Mouse (Mus musculus): Measurements from ENCODE around the gene Slc18a2. TPM values are rescaled to one million over a fixed set of nuclear protein-coding genes. Genes with fewer than 3 reads are reported as not detected.

The Slc18a2 gene
- polyA plus RNA-seq, 1 experiment from 2014 or later, result 13.3 TPM

DNA sequence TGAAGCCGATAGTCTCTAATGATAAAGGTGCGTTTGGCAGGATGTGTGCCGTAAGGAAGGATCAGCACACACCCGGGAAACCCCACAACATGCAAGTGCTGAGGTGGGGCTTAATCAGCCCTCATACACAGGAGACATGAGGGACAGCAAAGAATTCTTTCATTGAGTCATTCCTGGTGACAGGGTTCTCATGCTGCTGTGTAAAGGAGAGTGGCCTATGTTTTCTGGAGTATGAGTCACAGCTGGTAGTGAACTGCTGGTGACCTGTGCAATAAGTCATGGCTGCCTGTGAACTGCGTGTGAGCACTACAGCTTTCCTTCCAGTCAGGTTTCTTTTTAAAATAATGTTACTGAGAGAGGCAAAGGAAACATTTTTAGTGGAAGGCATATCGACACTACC is 29.1 kb downstream of the Slc18a2 start:
- H3K27ac ChIP-seq (ENCODE audit: low read depth), result no peak overlapping the region
- H3K27me3 ChIP-seq (replicated peaks; ENCODE audit: control insufficient read depth, insufficient read depth, low read length), result no peaks in the 10 kb centered on the region
- no peaks in the 10 kb centered on the region for H3K36me3 ChIP-seq (ENCODE audit: control insufficient read depth, insufficient read depth, low read length)
- 76% methylated on average over 6 of the region's 6 CpGs for WGBS
- H3K4me1 ChIP-seq (replicated peaks; ENCODE audit: control insufficient read depth, insufficient read depth, low read length), result no peaks in the 10 kb centered on the region
- ATAC-seq (replicated peaks; ENCODE audit: low FRiP score, low TSS enrichment, low read depth) (no peak), DNase-seq (ENCODE audit: low spot score) (no peak)
- no peaks in the 10 kb centered on the region for H3K9me3 ChIP-seq (ENCODE audit: control insufficient read depth, low read length)
- H3K4me2 ChIP-seq (ENCODE audit: low read length), result no peak overlapping the region
- H3K4me3 ChIP-seq (ENCODE audit: low read depth, low read length), result no peak overlapping the region
- no peak overlapping the region for H3K9ac ChIP-seq (ENCODE audit: low read length)

DNA sequence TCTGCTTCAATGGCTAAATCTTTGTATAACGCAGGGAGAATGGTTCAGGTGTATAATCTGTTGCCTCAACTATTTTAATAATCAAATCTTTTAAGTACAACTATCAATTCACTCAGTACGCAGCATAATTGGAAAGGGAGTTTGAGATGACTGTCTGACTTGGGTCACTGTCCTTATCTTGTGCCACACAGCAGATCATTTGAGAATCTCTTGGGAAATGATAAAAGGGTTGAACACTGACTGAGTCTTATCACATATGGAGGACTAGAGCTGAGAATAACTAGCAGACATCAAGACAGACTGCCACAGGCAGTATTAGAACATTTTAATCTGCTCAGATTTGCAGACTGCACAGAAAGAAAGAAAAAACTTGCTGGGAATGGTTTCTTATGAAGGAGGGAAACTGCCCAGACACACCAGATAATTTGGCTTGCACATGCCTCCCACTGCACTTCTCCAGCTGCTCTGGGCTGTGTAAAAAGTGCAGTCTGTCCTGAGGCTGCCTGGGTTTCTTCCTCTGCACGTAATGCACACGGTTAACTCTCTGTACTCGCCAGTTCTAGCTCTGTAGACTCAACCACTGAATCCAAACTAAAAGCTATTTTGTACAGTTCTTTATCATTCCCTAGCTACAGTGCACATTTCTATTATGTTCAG is 31.6 kb downstream of the Slc18a2 start:
- Histone ChIP-seq H3K9ac (ENCODE audit: low read length) (no peak overlapping the region), H3K4me3 (ENCODE audit: low read depth, low read length) (no peak overlapping the region), H3K36me3 (ENCODE audit: control insufficient read depth, insufficient read depth, low read length) (no peaks in the 10 kb centered on the region), H3K4me1 (replicated peaks; ENCODE audit: control insufficient read depth, insufficient read depth, low read length) (peaks cover 6% of the 10 kb centered on the region; the same call in 1 of the 2 replicates), H3K27ac (ENCODE audit: low read depth) (no peak overlapping the region), H3K9me3 (ENCODE audit: control insufficient read depth, low read length) (no peaks in the 10 kb centered on the region), H3K4me2 (ENCODE audit: low read length) (no peak overlapping the region), H3K27me3 (replicated peaks; ENCODE audit: control insufficient read depth, insufficient read depth, low read length) (no peaks in the 10 kb centered on the region)
- DNase-seq (ENCODE audit: low spot score), result no peak
- no peak for ATAC-seq (replicated peaks; ENCODE audit: low FRiP score, low TSS enrichment, low read depth)
- WGBS, result 75% methylated on average over 5 of the region's 5 CpGs

DNA sequence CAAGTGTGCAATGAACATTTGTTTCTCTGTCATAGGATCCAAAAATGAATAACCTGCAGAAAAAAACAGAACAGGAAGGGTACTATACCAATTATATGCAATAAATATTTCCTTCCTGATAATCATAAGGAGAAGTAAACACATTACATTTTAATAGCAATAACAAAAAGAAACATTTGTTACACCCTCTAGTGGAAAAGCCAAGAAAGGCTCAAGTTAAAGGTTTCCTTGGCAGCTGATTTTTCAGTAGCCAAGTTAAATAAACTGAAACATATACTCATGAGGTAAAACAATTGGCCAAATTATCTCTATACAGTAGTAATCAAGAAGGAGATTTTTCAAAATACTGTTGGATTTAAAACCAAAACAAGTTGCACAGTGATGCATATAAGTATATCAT is 54.6 kb downstream of the Slc18a2 start:
- Histone ChIP-seq H3K36me3 (ENCODE audit: control insufficient read depth, insufficient read depth, low read length) (no peaks in the 10 kb centered on the region), H3K4me2 (ENCODE audit: low read length) (no peak overlapping the region), H3K9me3 (ENCODE audit: control insufficient read depth, low read length) (no peaks in the 10 kb centered on the region), H3K27me3 (replicated peaks; ENCODE audit: control insufficient read depth, insufficient read depth, low read length) (no peaks in the 10 kb centered on the region), H3K27ac (ENCODE audit: low read depth) (no peak overlapping the region), H3K4me3 (ENCODE audit: low read depth, low read length) (no peak overlapping the region), H3K9ac (ENCODE audit: low read length) (no peak overlapping the region), H3K4me1 (replicated peaks; ENCODE audit: control insufficient read depth, insufficient read depth, low read length) (no peaks in the 10 kb centered on the region)
- no peak for ATAC-seq (replicated peaks; ENCODE audit: low FRiP score, low TSS enrichment, low read depth)
- no peak for DNase-seq (ENCODE audit: low spot score)

DNA sequence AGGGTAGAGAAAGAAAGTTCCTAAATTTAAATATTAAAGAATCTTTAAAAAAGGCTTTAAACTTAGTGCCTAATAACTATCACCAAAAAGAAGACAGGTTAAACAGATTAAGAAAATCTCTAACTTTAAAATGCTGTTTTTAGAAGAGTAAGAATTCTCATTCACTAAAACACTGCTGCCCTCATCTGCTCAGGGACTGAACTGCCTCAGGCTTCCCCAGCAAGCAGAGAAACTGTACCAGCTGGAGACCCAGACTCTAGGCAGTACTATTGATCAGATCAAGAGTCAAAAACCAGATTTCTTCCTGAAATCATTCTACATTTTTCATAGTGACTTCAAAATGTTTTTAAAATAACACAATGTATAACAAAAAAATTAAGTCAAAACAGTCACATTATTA is 55.9 kb downstream of the Slc18a2 start:
- no peak overlapping the region for H3K27ac ChIP-seq (ENCODE audit: low read depth)

DNA sequence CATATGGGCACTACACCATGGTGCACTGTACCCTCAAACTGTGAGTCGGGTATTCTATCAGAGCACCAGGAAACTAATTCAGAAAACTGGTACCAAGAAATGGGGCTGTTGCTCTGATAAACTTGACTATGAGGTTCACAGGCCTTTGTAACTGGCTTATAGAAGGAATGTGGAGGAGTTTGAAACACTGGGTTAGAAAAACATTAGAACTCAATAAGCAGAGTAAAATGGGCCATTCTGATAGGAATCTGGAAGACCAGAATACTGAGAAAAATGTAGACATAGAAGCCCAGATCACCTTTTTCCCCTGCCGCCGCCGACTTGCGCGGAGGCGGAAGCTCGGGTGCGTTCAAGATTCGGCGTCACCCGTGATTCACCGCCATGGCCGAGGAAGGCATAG is 61.3 kb downstream of the Slc18a2 start, which contains the start of gene Rps12-ps3:
Rps12-ps3 (plus strand) TSS at position 301 of the 400 bp plus-strand sequence.
- Histone ChIP-seq H3K27ac (ENCODE audit: low read depth) (no peak within 1 kb of the TSS), H3K36me3 (ENCODE audit: control insufficient read depth, insufficient read depth, low read length) (peaks cover 14% of the 10 kb centered on the region; the same call in 1 of the 2 replicates), H3K4me1 (replicated peaks; ENCODE audit: control insufficient read depth, insufficient read depth, low read length) (no peaks in the 10 kb centered on the region), H3K4me3 (ENCODE audit: low read depth, low read length) (no peak within 1 kb of the TSS), H3K27me3 (replicated peaks; ENCODE audit: control insufficient read depth, insufficient read depth, low read length) (no peaks in the 10 kb centered on the region), H3K9me3 (ENCODE audit: control insufficient read depth, low read length) (no peaks in the 10 kb centered on the region), H3K9ac (ENCODE audit: low read length) (no peak within 1 kb of the TSS), H3K4me2 (ENCODE audit: low read length) (no peak within 1 kb of the TSS)
- 96% methylated on average over 12 of the region's 14 CpGs for WGBS
- ATAC-seq (replicated peaks; ENCODE audit: low FRiP score, low TSS enrichment, low read depth) (no peak), DNase-seq (ENCODE audit: low spot score) (no peak)

More for the DNA sequence above, 55.9 kb downstream of the Slc18a2 start:
- Histone ChIP-seq H3K4me1 (replicated peaks; ENCODE audit: control insufficient read depth, insufficient read depth, low read length) (no peaks in the 10 kb centered on the region), H3K27me3 (replicated peaks; ENCODE audit: control insufficient read depth, insufficient read depth, low read length) (no peaks in the 10 kb centered on the region), H3K4me3 (ENCODE audit: low read depth, low read length) (no peak overlapping the region), H3K9me3 (ENCODE audit: control insufficient read depth, low read length) (no peaks in the 10 kb centered on the region), H3K36me3 (ENCODE audit: control insufficient read depth, insufficient read depth, low read length) (no peaks in the 10 kb centered on the region), H3K9ac (ENCODE audit: low read length) (no peak overlapping the region), H3K4me2 (ENCODE audit: low read length) (no peak overlapping the region)
- ATAC-seq (replicated peaks; ENCODE audit: low FRiP score, low TSS enrichment, low read depth), result no peak
- DNase-seq (ENCODE audit: low spot score), result no peak

DNA sequence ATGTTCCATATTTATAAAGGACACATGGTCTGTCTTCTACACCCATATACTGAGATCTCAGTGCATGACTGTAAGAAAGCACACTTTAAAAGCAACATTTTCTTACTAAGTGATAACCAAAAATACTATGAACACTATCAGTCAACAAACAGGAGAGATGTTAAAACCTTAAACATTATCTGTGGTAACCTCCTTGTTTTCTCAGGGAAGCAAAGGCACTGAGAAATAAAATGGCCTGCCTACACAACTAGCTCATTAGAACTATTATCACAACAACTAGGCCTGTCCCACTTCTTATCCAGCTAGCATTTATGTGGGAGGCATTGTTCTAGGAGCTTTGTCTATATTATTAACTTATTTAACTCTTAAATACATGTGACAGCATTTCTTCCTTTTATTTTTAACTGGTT is 70.1 kb downstream of the Slc18a2 start:
- Histone ChIP-seq H3K4me1 (replicated peaks; ENCODE audit: control insufficient read depth, insufficient read depth, low read length) (0 out of 2 replicates have a peak, but pooled peaks cover 3% of the 10 kb centered on the region), H3K4me3 (ENCODE audit: low read depth, low read length) (no peak overlapping the region), H3K9me3 (ENCODE audit: control insufficient read depth, low read length) (no peaks in the 10 kb centered on the region), H3K4me2 (ENCODE audit: low read length) (no peak overlapping the region), H3K36me3 (ENCODE audit: control insufficient read depth, insufficient read depth, low read length) (peaks cover 8% of the 10 kb centered on the region; the same call in 1 of the 2 replicates), H3K9ac (ENCODE audit: low read length) (no peak overlapping the region), H3K27me3 (replicated peaks; ENCODE audit: control insufficient read depth, insufficient read depth, low read length) (no peaks in the 10 kb centered on the region), H3K27ac (ENCODE audit: low read depth) (no peak overlapping the region)
- DNase-seq (ENCODE audit: low spot score) (no peak), ATAC-seq (replicated peaks; ENCODE audit: low FRiP score, low TSS enrichment, low read depth) (no peak)

DNA sequence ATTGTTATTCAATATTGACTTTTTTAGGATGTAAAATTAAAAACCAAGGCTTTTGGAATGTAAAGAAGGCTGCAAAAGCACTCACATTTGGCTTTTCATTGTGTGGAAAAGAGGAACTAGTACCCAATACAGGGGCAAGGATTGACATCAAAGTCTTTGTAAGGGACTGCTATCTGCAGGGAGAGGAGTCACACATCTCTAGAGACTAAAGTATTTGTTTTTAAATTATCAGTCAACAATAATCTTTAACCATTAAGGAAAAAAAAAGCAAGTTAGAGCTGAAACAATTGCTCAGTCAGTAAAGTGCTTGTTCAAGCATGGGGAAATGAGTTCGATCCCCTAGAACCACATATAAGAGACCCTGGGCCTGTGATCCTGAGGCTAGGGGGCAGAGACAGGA is 76.0 kb downstream of the Slc18a2 start:
- no peak overlapping the region for H3K4me2 ChIP-seq (ENCODE audit: low read length)
- DNase-seq (ENCODE audit: low spot score) (no peak), ATAC-seq (replicated peaks; ENCODE audit: low FRiP score, low TSS enrichment, low read depth) (no peak)
- no peak overlapping the region for H3K27ac ChIP-seq (ENCODE audit: low read depth)
- peaks cover 4% of the 10 kb centered on the region; the same call in 1 of the 2 replicates for H3K36me3 ChIP-seq (ENCODE audit: control insufficient read depth, insufficient read depth, low read length)
- no peaks in the 10 kb centered on the region for H3K27me3 ChIP-seq (replicated peaks; ENCODE audit: control insufficient read depth, insufficient read depth, low read length)
- WGBS, result 94% methylated on average over 1 of the region's 1 CpGs
- H3K9me3 ChIP-seq (ENCODE audit: control insufficient read depth, low read length), result no peaks in the 10 kb centered on the region
- H3K4me1 ChIP-seq (replicated peaks; ENCODE audit: control insufficient read depth, insufficient read depth, low read length), result peaks cover 13% of the 10 kb centered on the region
- no peak overlapping the region for H3K9ac ChIP-seq (ENCODE audit: low read length)
- H3K4me3 ChIP-seq (ENCODE audit: low read depth, low read length), result no peak overlapping the region

DNA sequence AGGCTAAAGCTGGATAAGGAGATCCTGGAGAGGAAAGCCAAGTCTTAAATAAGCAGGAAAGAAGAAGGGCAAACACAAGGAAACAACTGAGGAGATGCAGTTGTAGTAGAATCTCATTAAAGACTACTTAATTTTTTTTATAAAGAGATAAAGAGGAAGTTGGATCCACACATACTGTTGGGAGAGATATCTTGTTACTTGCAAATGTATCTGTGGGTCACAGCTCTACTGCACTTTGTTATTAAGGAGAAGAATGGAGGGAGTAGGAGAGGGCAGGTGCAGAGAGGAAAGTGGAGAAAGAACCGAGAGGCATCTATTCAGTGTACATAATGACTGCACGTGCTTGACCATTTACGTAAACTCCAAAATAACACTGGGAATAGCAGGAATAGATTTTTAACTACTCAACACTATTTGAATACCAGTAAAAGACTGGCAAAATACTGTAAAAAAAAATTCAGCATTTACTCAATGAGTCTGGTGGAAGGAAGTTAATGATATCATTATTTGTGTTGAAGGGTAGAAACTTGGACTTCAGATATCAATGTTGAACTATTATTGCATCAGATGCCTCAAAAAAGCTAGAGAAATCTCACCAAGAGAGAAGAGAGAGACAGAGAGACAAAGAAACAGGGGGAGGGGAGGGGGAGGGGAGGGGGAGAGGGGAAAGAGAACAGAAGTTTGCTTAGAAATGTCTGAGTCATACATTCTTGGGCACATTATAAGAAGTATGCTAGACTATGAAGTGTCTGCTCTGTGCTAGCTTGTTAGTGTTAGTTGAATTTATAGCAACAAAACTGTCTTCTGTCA is 77.4 kb downstream of the Slc18a2 start:
- peaks cover 4% of the 10 kb centered on the region; the same call in 1 of the 2 replicates for H3K36me3 ChIP-seq (ENCODE audit: control insufficient read depth, insufficient read depth, low read length)
- H3K27ac ChIP-seq (ENCODE audit: low read depth), result no peak overlapping the region
- H3K4me3 ChIP-seq (ENCODE audit: low read depth, low read length), result no peak overlapping the region
- peaks cover 17% of the 10 kb centered on the region for H3K4me1 ChIP-seq (replicated peaks; ENCODE audit: control insufficient read depth, insufficient read depth, low read length)
- H3K4me2 ChIP-seq (ENCODE audit: low read length), result no peak overlapping the region
- ATAC-seq (replicated peaks; ENCODE audit: low FRiP score, low TSS enrichment, low read depth) (no peak), DNase-seq (ENCODE audit: low spot score) (no peak)
- H3K9ac ChIP-seq (ENCODE audit: low read length), result no peak overlapping the region
- H3K27me3 ChIP-seq (replicated peaks; ENCODE audit: control insufficient read depth, insufficient read depth, low read length), result no peaks in the 10 kb centered on the region
- H3K9me3 ChIP-seq (ENCODE audit: control insufficient read depth, low read length), result no peaks in the 10 kb centered on the region
- 82% methylated on average over 3 of the region's 3 CpGs for WGBS

All from intestine, embryonic 14.5 days (tissue).